Mouse (Mus musculus) lung, postnatal 25 days (tissue): ENCODE measurements around the gene Sct.

ENCODE experiments used
- DNase-seq: peaks from one replicate; pipeline ENCODE4 v3.0.0; 2022; ENCODE audit warnings: low spot score

Sct gene

DNA sequence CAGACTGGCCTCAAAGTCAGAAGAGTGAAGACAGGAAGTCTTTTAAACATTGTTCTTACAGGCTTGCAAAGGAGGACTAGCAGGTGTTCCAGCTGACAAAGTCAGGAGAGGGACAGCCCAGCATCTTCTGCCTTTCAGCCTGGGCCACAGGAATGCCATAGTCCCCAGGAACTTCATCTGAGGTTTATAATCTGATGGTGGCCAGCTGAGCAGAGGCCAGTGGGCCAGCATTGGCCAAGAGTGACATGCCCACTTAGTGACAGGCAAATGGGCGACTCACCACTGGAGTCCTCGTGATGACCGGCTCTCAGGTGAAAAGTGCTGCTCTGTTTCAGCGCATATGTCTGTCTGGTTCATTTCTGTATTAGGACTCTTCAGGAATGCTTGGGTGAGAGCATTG lies 48.4 kb downstream of the Sct start:
- no peak for DNase-seq

GRCm38 (mm10) chr7:141229702-141230101 lies 49.2 kb downstream of the Sct start:
- no peak for DNase-seq
